Mouse (Mus musculus) cerebral cortex, adult 2 months (tissue): ENCODE data around the gene Cadps2.

Experiments
- WGBS: fragments of 180-500 bp; shearing (Covaris S2); methylation state at CpG from one replicate; pipeline ENCODE4 v1.1.7; 2018; 5-methylcytosine and 5-hydroxymethylcytosine counted together

The Cadps2 gene

GRCm38 (mm10) chr6:23360596-23360995 lies 478.6 kb downstream of the Cadps2 start:
- 75% methylated on average over 2 of the region's 2 CpGs for WGBS

- WGBS = 55% methylated on average over 4 of the region's 4 CpGs
Measured at GRCm38 (mm10) chr6:23356141-23356540, 483.1 kb downstream of the Cadps2 start.

GRCm38 (mm10) chr6:23353480-23353879 lies 485.7 kb downstream of the Cadps2 start:
- 47% methylated on average over 7 of the region's 7 CpGs for WGBS

- 62% methylated on average over 7 of the region's 7 CpGs for WGBS
Measured at GRCm38 (mm10) chr6:23337411-23338063, 501.7 kb downstream of the Cadps2 start.

- 55% methylated on average over 8 of the region's 8 CpGs for WGBS
Measured at GRCm38 (mm10) chr6:23314945-23315344, 524.3 kb downstream of the Cadps2 start.

GRCm38 (mm10) chr6:23314291-23314690 lies 524.9 kb downstream of the Cadps2 start:
- WGBS = 52% methylated on average over 5 of the region's 5 CpGs

- 74% methylated on average over 6 of the region's 6 CpGs for WGBS
Measured at GRCm38 (mm10) chr6:23306046-23306445, 533.2 kb downstream of the Cadps2 start.

- 87% methylated on average over 2 of the region's 2 CpGs for WGBS
Measured at GRCm38 (mm10) chr6:23298596-23298995, 540.6 kb downstream of the Cadps2 start.

- 87% methylated on average over 4 of the region's 4 CpGs for WGBS
Measured at GRCm38 (mm10) chr6:23294685-23295084, 544.5 kb downstream of the Cadps2 start.

GRCm38 (mm10) chr6:23288752-23289151 lies 550.5 kb downstream of the Cadps2 start:
- 96% methylated on average over 4 of the region's 4 CpGs for WGBS

GRCm38 (mm10) chr6:23281514-23281820 lies 557.8 kb downstream of the Cadps2 start:
- WGBS = 65% methylated on average over 9 of the region's 9 CpGs

GRCm38 (mm10) chr6:23280811-23281513 lies 558.3 kb downstream of the Cadps2 start:
- 43% methylated on average over 15 of the region's 15 CpGs for WGBS

GRCm38 (mm10) chr6:23273483-23273882 lies 565.7 kb downstream of the Cadps2 start:
- 72% methylated on average over 4 of the region's 4 CpGs for WGBS

- 42% methylated on average over 11 of the region's 11 CpGs for WGBS
Measured at GRCm38 (mm10) chr6:23272979-23273378, 566.2 kb downstream of the Cadps2 start.

GRCm38 (mm10) chr6:23272542-23272941 lies 566.7 kb downstream of the Cadps2 start:
- 53% methylated on average over 7 of the region's 7 CpGs for WGBS

- WGBS = 13% methylated on average over 9 of the region's 9 CpGs
Measured at GRCm38 (mm10) chr6:23260738-23261050, 578.5 kb downstream of the Cadps2 start.

GRCm38 (mm10) chr6:23260016-23260737 lies 579.0 kb downstream of the Cadps2 start:
- 7% methylated on average over 36 of the region's 36 CpGs for WGBS

- WGBS = 55% methylated on average over 3 of the region's 3 CpGs
Measured at GRCm38 (mm10) chr6:23257981-23258380, 581.2 kb downstream of the Cadps2 start.

GRCm38 (mm10) chr6:23255161-23255560 lies 584.1 kb downstream of the Cadps2 start:
- WGBS = 27% methylated on average over 8 of the region's 8 CpGs

GRCm38 (mm10) chr6:23254644-23255043 lies 584.6 kb downstream of the Cadps2 start:
- 25% methylated on average over 11 of the region's 11 CpGs for WGBS

GRCm38 (mm10) chr6:23253353-23254311 lies 585.6 kb downstream of the Cadps2 start:
- 4% methylated on average over 43 of the region's 43 CpGs for WGBS
